Mouse (Mus musculus) urinary bladder, postnatal 10 days (tissue): Measurements from ENCODE around the gene Olfr605.
"Not testable (repeated sequence)": the region's sequence is repeated elsewhere in the genome, so short reads cannot be mapped to it uniquely, and the experiment has no call there.

ENCODE experiments used
- DNase-seq: peaks from one replicate; pipeline ENCODE4 v3.0.0; 2022; ENCODE audit warnings: low spot score

The Olfr605 gene

DNA sequence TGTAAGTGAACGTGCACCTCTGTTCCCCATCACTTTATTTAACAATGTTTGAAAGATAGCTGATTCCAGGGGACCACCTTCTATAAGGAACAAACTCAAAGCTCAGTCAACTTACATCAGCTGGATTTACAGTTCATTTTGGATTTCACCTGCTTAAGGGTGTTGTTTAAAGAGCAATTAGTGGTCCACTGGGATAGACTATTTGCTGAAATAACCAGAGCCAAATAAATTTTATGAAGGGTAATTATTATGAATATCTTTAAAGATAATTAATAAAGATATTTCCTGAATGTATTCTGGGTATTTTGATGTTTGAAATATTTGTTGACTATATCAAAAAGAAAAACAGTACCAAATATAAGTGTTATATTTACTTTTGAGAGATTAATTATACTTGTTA, at the start of gene Olfr605:
Gene Olfr605, minus strand, starts transcription at position 101 of the 400 bp plus-strand sequence.
- DNase-seq = no peak

DNA sequence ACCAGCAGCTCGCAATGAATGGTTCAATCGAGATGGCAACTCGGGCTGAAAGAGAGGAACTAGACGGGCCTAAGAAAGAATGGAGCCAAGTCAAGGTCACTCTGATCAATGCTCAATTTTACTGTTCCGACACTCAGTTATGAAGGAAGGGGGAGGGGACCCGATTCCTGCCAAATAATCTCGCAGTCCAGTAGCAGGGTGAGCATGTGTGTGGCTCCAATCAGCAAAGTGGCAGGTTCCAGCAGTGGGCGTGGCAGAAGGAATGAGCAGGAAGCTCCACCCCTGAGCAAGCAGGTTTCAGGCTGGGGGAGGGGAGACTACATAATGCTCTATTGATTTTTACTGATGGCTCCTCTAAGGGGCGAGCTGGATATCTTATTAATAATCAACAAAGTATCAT, 31.9 kb upstream of the Olfr605 start:
- not testable (repeated sequence) for DNase-seq

DNA sequence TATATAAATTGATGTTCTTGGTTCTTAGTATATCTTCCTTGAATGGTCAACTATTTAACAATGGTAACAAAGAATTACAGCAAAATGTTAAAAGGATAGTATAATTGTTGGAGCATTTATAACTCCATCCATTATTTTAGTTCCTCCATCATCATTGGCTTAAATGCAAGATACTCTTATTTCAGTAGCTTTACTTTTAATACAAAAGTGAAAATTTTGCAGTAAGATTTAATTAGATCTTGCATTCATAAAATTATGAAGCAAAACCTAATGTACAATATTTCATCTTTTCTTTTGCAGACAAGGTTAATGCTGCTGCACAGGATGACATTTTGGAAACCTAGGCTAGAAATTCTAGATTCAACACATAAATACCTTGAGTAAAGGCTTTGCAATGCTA, 24.3 kb upstream of the Olfr605 start, which contains the start of gene Olfr608:
Gene Olfr608, plus strand, starts transcription at position 301 of the 400 bp plus-strand sequence.
- DNase-seq = no peak

DNA sequence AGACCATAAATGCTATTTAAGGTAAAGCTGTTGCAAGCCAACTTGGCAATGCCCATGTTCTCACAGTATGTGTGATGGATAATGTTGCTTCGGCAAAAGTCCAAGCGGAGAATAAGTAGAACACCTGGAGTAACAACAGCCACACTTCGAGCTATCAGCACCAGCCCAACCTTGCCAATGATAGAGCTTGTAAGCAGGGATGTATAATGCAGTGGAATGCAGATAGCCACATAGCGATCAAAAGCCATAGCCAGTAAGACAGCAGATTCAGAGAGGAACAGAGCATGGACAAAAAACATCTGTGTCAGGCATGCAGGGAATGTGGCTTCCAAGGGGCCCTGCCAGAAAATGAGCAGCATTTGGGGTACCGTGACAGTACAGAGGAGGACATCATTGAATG, 15.4 kb upstream of the Olfr605 start:
- DNase-seq = no peak

DNA sequence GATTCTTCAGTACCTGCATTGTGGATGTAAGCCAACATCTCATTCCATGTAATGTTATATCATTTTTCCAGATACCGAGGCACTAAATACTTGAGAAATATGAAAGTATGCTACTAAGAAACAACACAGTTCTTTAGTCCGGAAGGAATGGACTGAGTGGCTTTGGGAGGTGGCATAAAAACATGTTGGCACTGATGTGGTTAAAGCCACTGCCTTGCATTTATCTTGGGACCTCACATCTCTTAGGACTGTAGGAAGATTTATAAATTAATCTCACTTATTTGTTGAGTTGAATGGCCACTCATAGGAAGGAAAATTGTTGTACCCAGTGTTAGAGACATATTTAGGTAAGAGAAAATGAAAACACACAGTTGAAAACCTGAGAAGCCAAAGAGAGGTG, 3.5 kb upstream of the Olfr605 start, which contains the start of gene Olfr606:
Gene Olfr606, plus strand, starts transcription at position 301 of the 400 bp plus-strand sequence.
- DNase-seq = no peak

DNA sequence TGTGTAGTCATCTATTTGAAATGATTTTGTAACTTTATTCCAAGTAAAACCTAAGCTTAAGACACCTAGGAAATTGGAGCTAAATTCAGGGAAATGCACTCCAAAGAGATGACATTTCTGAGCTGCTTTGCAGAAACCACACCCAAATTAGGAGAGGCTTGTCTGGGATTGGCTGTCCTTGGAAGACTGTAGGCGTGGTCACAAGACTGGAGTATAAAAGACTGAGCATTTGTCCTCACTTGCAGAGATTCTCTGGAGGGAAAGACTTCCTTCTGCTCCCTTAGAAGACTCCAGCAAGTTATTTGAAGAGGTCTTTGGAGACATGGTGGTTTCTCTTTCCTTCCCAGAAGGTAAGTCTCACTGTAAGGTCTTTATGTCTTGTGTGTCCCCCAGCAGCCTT, 30.5 kb downstream of the Olfr605 start, which contains the start of gene Usp17lc:
Gene Usp17lc, plus strand, starts transcription at position 301 of the 400 bp plus-strand sequence.
- DNase-seq = not testable (repeated sequence)

DNA sequence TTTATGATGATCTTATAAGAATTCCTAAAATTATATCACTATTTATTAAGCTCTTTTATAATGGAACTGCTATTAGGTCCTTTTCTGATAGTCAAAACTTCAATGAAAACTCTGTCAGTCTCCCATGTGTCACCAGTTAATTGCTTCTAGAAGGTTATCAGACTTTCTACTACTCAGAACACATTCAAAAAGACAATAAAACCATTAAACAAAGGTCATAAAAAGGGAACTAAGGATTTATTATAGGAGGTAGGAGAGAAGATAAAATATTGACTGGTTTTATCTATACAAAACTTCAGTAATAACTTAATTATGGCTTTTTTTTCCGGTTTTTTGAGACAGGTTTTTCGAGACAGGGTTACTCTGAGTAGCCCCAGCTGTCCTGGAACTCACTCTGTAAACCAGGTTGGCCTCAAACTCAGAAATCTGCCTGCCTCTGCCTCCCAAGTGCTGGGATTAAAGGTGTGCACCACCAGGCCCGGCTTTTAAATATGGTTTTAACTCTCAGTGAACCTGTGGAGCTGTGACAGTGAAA, 38.7 kb downstream of the Olfr605 start:
- DNase-seq = not testable (repeated sequence)

DNA sequence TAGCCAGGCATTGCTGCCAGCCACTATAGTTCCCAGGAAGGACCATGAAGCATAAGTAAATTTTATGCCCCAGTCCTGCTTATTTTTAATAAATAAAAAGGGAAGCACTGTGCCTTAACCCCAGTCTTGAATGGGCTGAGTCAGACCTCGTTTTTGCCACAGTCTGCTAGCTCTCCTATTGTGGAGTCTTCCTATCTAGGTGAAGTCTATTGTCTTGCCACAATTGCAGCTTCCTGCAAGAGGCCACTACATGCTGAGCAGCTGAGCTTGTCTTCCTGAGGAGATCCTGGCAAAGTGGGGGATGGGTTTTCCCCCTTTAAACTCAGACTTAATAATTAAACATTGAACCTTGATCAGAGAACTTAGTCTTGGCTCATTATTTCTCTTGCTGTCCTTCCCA, 46.3 kb downstream of the Olfr605 start:
- DNase-seq = no peak

DNA sequence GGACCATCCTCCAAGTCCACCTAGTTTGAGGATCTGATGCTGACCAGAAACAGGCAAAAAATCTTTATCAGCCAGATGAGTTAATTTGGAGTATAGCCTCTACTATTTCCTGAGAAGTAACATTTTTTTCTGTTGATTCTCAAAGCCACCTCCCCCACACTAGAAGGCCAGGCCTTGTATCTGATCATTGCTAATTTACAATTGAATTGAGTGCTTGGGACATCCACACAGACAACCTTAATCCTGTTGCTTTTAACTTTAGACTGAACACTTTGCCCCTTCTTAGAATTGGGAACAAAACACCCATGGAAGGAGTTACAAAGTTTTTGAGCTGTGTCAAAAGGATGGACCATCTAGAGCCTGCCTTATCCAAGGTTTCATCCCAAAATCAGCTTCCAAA, 47.5 kb downstream of the Olfr605 start:
- no peak for DNase-seq
